Mouse (Mus musculus) layer of hippocampus, postnatal 14 days (tissue): ENCODE results near the gene Txnrd1. TPM values are rescaled to one million over a fixed set of nuclear protein-coding genes. Genes with fewer than 3 reads are reported as not detected.

Experiments
- DNase-seq, 2 experiments: peaks; one replicate each; pipeline ENCODE4 v3.0.0; 2021 to 2022; ENCODE audit warnings: low spot score in 2 of 2, mixed read lengths in 1 of 2
- long read RNA-seq, 2 experiments: library from polyadenylated mRNA; stranded (forward); transcript quantifications; one replicate each; pipeline ENCODE4 v2.0.0; 2021
- total RNA-seq, 2 experiments: library from RNA; stranded (reverse); gene quantifications; 2 replicates each; pipeline ENCODE4 v1.2.3; 2021

The Txnrd1 gene
- 10 to 100 TPM; 57.7 to 62.8 TPM for total RNA-seq
- long read RNA-seq, experiment 1, transcript Txnrd1-206 (14 exons, 3,531 nt), result minor isoform, 8 of 87 reads
- long read RNA-seq, experiment 1, transcript Txnrd1-208 (15 exons, 2,297 nt), result major isoform, 62 of 87 reads
- long read RNA-seq, experiment 1, transcript Txnrd1-201 (14 exons, 3,325 nt), result minor isoform, 5 of 87 reads
- long read RNA-seq, experiment 1, partial matches to known transcripts, result 5 of 87 reads
- long read RNA-seq, experiment 1, other reads (novel, unspliced or antisense), result 7 of 87 reads
- long read RNA-seq, experiment 2, transcript Txnrd1-201 (14 exons, 3,325 nt), result minor isoform, 8 of 98 reads
- long read RNA-seq, experiment 2, transcript Txnrd1-206 (14 exons, 3,531 nt), result minor isoform, 11 of 98 reads
- long read RNA-seq, experiment 2, transcript Txnrd1-208 (15 exons, 2,297 nt), result major isoform, 67 of 98 reads
- long read RNA-seq, experiment 2, partial matches to known transcripts, result 4 of 98 reads
- long read RNA-seq, experiment 2, other reads (novel, unspliced or antisense), result 8 of 98 reads

DNA sequence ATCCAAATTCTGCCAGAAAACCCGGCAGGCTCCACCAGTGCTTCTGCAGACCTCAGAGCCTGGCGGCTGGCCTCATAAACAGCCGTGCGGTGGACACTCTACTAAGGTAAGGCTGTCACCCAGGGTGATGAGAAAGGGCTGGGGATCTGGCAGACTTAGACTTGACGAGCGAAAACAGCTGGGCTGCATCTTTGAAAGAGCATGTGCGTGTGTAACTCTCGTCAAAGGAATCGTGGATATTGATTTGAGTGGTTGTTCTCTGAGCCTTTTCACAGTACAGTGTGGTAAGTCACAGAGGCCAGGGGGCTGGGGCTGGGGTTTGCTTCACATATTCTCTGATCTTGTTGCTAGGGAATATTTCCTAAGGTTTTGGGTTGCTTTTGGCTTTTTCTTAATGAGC, at the start of gene Txnrd1:
Gene Txnrd1, plus strand, starts transcription at position 26 of the 400 bp plus-strand sequence.
- no peak for DNase-seq

DNA sequence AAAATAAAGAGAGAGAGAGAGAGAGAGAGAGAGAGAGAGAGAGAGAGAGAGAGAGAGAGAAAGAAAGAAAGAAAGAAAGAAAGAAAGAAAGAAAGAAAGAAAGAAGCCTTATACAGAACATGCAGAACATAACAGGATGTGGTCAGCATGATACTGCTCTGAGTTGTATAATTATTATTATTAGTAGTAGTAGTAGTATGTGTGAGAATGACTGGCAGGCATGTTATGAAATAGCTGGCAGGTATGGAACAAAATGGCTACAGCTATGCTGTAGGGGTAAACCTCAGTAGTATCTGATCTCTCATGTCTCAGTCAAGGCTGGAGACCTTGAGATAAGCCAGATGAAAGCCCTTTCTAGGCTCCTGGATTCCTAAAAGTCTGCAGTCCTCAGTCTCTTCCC, 44.6 kb upstream of the Txnrd1 start:
- no peak for DNase-seq

DNA sequence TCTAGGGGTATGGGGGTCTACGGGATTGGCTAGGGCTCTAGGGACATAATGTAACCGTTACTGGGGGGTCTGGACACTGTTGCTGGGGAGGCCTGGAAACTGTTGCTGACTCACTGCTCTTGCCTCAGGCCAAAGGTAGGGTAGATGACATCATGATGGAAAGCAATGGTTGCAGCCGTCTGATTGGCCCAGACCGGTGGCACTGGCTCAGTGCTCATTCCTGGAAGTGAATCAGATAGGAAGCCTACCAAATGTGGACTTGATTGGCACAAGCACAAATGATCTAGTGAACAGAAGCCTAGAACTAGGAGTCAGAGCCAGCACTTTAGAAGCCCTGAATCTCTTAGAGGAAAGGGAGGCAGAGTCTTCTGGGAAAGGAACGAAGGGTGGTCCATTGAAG, 43.2 kb upstream of the Txnrd1 start:
- DNase-seq, result no peak

DNA sequence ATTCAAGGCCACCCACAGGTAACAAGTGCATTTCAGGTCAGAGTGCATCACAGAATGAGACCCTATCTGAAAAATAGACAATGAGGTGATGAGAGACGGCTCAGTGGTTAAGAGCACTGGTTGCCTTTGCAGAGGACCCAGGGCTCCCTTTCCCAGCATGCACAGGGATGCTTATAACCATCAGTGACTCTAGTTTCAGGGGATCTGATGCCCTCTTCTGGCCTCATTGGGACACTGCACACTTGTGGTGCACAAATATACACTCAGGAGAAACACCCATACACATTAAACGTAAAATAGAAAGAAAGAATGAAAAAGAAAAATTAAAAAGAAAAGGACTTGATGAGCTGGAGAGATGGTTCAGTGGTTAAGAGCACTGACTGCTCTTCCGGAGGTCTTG, 42.0 kb upstream of the Txnrd1 start:
- no peak for DNase-seq

DNA sequence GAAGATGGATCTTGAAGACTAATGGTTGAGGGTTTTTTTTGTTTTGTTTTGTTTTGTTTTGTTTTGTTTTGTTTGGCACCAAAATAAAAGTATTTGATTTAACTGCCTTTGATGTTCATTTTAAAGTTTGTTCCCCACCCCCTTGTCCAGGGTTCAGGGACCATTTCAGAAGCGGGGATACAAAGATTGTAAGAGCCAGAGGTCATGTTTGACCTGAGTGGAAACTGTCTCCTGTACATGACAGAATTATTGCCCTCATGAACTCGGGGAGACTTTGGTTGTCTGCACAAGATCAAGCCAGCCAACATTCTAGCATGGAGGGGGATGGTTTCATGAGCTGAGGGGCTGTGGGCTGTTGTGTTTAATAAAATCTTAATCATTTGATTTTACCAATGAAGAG, 41.4 kb upstream of the Txnrd1 start:
- no peak for DNase-seq

DNA sequence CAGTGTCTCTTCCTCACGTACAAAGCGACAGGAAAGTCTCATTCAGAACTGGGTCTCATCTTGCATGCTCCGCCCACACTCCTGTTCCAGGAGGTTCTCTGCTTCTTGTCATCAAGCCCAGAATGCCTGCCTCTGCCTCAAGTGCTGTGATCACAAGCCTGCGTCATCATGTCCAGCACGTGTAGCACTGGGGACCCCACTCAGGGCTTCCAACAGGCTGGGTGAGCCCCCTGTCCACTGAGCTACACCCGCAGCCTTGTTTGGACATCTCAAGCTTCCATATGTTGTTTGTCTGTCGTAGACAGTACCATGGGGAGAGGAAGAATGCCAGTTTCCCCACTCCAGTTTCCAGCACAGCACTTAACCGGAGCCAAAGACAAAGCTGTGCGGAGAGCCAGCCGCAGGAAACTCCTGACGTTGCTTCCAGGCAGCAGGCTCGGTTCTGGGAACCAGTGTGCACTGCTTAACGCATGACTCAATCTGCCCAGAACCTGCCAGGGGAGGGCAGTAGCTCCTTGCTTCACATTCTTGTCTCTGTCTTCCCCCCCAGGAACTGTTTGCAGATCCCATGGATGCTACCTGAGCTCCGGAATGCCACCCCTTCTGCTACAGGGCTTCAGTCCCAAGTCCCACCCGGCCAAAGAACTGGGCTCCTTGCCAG, 38.5 kb upstream of the Txnrd1 start:
- peak; percentile 60 to 72 for DNase-seq

DNA sequence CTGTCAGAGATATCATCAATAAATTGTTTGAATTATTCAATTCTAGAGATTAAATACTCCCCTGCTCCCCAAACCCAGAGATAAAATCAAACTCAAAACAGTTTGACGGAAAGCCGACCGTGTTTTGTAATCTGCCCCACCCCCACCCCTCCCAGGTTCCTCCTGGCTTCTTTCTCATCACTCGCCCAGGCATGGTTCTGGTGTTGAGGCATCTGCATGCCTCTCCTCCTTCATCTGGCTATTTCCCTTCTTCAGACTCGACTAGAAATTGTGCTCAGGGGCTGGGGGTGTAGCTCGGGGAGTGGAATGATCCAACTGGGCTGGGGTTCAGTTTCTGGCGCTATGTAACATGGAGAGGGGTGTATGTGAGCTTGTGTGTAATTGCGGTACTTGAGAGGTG, 38.0 kb upstream of the Txnrd1 start:
- no peak for DNase-seq

DNA sequence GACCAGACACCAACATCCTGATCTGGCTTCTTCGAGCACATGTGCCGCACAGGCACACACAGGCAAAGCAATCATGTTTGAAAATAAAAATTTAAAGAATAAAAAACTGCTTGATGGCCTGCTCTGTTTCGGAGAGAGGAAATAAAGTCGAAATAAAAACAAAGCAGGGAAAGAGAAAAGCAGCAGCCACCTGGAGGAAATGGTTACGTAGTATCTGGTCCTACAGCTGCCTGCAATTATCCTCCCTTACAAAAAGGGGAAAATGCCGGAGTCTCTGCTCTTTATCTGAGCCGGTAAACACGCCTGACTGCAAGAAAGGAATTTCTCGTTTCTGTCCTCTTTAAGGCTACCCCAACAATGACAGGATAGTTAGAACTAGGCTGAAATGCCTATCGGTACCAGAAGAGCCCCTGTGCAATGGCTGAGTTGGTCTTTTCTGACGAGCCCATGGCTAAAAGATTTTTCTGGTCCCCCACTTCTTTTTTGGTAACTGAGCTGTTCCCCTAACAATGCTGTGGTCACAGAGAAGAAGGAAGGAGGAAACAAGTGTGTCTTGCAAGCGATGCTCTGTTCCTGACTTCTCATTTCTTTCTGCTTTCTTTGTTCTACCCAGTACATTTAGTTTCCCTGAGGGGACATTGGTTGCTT, 37.2 kb upstream of the Txnrd1 start:
- DNase-seq, result no peak

DNA sequence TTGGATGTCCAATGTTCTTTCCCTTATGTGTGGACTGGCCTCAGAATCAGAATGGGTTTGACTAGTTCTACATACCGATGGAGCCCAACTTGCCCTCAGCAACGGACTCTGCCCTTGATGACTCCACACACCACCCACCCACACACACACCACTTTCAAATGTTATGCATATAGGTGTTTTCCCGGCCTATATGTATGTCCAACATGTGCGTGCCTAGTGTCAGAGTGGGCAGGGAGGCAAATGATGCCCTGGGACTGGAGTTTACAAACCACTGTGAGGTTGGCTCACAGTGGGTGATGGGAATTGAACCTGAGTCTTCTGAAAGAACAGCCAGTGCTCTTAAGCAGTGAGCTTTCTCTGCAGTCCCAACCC, 36.6 kb upstream of the Txnrd1 start:
- no peak for DNase-seq

DNA sequence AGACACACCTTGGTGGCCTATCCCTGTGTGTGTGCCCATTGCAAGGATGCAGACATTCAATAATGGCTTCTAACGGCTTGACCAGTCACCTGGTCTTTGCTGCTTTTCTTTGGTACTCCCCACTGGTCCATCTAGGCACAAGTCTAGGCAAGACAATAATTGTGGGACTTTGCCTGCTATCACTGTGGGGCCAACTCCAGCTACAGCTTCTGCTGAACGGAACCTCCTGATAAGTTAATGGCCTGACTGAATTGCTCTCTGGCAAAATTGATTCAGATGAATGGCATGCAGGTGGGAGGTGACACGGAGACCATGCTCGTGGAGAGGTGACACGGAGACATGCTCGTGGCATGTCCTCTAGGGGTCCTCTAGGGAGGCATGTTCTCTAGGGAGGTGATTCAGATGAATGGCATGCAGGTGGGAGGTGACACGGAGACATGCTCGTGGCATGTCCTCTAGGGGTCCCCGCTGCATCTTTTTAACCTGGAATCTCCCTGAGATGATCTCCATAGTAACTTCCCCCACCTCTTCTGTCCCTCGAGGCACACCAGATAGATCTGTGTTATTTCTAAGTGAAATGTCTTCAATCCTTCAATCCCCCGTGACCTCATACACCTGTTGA, 35.3 kb upstream of the Txnrd1 start:
- no peak for DNase-seq

DNA sequence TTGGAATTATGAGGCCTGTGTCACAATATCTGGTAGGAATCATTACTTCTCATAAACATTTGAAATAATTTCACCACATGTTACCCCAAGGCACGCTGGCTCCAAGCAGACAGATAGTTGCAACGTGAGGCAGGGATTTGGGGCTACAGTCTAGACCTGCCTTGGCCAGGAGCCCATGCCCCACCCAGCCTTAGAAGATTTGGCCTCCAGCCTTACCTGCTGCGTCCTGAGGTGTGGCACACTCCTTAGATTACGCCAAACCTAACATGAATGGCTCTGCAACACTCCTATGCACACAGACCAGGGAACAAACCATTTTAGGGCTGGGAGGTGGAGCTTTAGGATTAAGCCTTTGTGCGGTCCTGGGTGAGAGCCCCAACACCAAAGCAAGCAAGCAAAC, 33.7 kb upstream of the Txnrd1 start:
- DNase-seq, result no peak

DNA sequence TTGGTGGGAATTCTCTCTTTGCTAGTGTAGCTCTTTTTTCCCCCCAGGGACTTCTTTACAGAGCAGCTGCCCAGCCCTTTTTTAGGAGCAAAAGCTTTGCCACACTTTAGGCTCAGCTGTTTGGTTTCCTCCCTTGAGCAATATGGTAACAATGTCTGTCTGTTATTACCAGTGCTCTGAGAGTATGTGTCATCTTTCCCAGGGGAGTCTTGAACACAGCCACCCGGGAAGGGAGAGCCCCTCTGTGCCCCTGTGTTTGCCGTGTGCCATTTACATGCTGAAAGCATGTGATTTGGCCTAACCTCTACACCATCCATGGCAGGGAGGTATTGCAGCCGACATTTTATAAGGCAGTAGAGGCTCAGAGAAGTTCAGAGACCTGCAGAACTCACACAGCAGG, 29.4 kb upstream of the Txnrd1 start:
- no peak for DNase-seq

DNA sequence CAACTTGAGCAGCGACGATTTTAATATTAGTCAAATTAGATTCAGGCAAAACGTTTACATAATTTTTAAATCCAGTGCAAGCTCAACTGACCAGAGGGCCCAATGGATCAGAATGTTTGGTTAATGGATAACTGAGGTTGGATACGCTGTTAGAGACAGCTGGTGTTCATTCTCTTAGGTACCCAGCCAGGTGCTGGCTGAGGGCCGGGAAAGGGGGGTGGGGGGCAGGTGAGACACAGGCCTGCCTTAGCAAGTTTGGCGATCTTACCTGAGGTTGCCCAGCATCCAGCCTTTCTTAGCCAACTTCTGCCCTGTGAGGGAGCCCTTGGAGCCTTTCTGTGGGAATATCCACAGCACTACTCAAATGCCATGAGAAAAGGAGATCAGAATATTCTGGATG, 28.6 kb upstream of the Txnrd1 start:
- DNase-seq, result no peak

DNA sequence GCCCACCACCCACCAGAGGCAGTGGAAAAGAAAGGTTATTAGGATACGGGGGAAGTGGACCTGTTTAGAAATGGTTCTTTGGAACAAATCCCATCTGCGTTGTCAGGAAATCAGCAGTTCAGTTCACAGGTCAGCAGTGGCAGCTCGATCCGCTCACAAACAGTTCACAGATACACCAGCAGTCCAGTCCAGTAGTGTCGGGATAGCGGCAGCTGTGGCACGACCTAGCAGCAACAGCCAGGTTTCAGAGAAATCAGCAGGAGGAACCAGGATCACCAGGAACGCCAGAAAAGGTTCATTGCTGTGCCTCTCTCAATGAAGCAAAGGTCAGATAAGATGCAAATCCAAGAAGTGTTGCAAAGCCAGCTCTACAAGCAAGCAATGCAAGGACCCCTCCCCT, 27.3 kb upstream of the Txnrd1 start:
- DNase-seq, result no peak

DNA sequence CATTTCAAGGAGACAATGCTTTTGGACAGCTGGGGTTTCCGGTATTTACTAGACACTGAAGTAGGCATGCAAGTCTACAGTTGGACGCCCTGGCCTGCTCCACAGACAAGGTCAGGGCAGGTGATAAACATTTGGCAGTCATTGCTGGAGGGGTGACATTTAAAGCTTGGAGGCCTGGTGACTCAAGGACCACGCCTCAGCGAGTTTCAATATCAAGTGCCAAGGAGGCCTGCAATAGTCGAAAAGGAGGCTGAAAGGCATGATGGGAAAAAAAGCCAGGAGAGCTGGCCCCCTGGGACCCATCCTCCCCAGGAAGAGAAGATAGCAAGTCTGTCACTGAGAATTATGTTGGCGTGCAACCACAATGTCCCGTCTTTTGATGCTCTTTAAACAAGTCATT, 26.5 kb upstream of the Txnrd1 start:
- DNase-seq, result no peak

DNA sequence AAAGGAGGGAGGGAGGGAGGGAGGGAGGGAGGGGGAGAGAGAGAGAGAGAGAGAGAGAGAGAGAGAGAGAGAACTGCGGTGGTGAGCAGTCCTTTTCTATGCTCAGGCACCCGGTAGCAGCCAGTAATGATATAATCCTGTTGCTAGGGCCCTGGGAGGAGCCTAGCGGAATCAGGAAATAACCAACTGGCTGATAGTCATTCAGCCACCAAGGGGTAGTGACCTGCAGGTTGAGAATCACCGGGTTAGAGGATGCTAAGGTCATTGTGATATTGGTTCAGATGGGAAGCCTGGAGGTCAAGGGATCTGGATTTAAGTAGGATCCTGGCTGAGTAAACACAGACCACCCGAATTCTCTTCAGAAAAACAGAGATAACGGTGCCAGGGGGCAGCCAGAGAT, 25.6 kb upstream of the Txnrd1 start:
- no peak for DNase-seq

DNA sequence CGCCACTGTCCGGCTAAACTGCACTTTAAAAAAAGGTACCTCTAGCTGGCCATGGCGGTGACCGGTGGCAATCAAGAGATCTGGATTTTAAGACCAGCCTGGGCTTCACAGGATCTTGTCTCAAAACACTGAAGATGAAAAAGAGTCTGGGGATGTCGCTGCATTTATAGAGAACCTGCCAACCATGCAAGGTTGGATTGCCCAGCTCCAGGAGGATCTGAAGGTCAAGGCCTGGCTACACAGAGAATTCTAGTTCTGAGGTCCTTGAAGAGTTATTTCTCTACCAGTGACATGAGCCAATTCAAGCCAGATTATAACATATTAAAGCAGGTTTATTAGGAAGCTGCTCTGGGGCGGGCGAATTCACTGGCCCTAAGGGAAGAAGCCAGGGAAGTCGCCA, 24.9 kb upstream of the Txnrd1 start:
- no peak for DNase-seq

DNA sequence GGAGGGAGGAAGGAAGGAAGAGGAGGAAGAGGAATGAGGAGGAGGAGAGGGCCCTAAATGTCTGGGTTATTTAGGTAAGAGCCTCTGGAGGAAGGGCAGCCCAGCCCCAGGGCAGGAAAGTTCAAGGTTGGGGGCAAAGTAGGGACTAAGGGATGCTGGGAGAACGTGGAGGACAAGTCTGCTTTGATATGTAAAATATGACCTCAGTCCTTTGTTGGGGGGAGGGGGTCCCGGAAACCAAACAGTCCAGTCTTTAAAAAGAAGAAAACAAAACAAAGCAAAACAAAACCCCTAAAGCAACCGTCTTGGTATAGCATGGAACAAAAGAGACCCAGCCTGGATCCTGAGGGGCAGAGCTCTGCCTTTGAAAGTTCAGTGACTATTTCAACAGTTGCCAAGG, 24.4 kb upstream of the Txnrd1 start:
- DNase-seq, result no peak

DNA sequence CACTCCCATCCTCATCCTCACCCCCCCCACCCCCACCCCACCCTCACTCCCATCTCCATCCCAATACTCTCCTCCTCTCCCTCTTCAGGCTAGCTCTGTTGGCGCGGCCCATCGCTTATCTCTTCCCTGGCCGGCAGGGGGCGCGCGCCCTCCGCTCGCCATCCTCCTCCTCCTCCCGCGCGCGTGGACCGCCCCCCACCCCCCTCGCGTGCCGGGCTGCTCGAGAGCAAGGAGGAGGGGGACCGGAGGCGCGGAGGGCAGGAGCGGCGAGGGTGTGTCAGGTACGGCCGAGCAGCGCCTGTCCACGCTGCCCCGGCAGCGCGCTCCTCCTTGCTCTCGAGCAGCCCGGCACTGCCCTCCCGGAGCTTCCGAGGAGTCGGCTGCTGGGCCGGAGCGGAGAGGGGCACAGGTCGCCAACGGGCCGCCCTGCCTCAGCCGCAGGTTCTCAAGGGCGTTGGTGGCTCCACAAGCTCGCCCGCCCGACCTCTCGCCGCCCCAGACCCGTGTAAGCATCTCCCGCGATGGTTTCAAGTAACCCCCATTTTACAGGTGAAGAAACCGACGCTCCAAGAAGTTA, 21.8 kb upstream of the Txnrd1 start:
- DNase-seq, result peak; percentile 60 to 69

DNA sequence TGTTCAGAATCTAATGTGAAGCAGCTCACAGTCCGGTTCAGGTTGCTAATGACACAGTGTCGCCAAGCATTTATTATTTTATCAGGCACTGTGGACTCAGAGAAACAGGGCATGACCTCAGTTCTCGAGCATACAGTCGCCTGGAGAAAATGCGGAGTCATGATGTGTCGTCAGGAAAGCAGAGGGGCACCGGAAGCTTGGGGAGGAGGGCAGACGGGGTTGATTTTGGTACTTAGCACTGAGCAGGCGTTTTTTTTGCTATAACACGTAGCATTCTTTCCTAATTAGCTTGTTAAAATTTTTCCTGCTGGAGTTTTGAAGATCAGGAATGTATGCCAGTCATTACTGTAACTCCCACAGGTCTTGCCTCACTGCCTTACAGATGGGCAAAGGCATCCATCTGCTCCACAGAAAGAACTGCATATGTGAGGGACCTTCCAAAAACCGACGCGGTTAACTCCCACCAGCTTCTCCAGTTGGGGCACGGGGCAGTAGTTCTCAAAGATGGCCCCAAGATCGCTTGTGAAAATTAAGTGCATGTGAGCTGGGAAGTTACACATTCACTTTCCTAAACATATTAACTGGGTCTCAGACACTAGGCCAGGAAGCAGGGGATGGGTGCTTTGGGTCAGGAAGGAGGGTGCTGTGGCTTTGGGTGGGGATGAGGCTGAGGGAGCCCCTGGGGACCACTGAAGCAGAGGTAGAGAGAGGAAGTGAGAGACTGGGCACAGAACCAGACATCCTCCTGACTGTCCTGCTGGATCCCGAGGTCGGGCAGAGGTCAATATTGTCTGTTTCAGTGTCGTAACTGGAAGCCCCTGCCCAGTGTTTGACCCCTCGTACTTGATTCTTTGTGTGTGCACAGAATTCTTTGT, 19.4 kb upstream of the Txnrd1 start:
- DNase-seq, result no peak
